Mouse (Mus musculus) forebrain, postnatal 0 days (tissue): ENCODE measurements around the gene Gpr108. TPM values are rescaled to one million over a fixed set of nuclear protein-coding genes. Genes with fewer than 3 reads are reported as not detected.

Source experiments
- ATAC-seq: fragments of 200-750 bp; cut with Nextera tagmentation; 2 replicates; pipeline ENCODE4 v1.8.0; 2017; ENCODE audit warnings: mild to moderate bottlenecking, moderate library complexity
- DNase-seq: peaks from one replicate; pipeline ENCODE4 v3.0.0-alpha.2; 2015
- H3K27ac ChIP-seq: fragments of 300-500 bp; sonication (generic); 2 replicates; pipeline ENCODE4 v1.5.1; 2014; ENCODE audit warnings: low read depth, mild to moderate bottlenecking, antibody characterized with exemption, low read length, moderate library complexity, mixed read lengths
- H3K27me3 ChIP-seq: fragments of 300-500 bp; sonication (generic); 2 replicates; pipeline ENCODE4 v1.6.1; 2014; ENCODE audit warnings: mild to moderate bottlenecking, low read length, mixed read lengths; ENCODE audit not compliant: insufficient read depth
- H3K36me3 ChIP-seq: fragments of 300-500 bp; sonication (generic); 2 replicates; pipeline ENCODE4 v1.6.1; 2014; ENCODE audit warnings: mild to moderate bottlenecking, moderate library complexity; ENCODE audit not compliant: insufficient read depth
- H3K4me1 ChIP-seq: fragments of 300-500 bp; sonication (generic); 2 replicates; pipeline ENCODE4 v1.6.1; 2014; ENCODE audit warnings: antibody characterized with exemption; ENCODE audit not compliant: insufficient read depth
- H3K4me2 ChIP-seq: fragments of 300-500 bp; sonication (generic); 2 replicates; pipeline ENCODE4 v1.6.1; 2014; ENCODE audit warnings: low read depth, mild to moderate bottlenecking, moderate library complexity
- H3K4me3 ChIP-seq: fragments of 300-500 bp; sonication (generic); 2 replicates; pipeline ENCODE4 v1.5.1; 2014; ENCODE audit warnings: low read depth, low read length, mixed read lengths
- H3K9ac ChIP-seq: fragments of 300-500 bp; sonication (generic); 2 replicates; pipeline ENCODE4 v1.6.1; 2014; ENCODE audit warnings: mild to moderate bottlenecking
- H3K9me3 ChIP-seq: fragments of 300-500 bp; sonication (generic); 2 replicates; pipeline ENCODE4 v1.6.1; 2016; ENCODE audit warnings: low read length
- CTCF ChIP-seq: sonication (generic); IDR thresholded peaks from 2 replicates; pipeline ENCODE4 v1.5.1; 2016; ENCODE audit warnings: antibody characterized with exemption, control low read depth, low read depth
- WGBS: fragments of 180-500 bp; shearing (Covaris S2); extraction: QIAGEN DNeasy Blood & Tissue Kit; methylation state at CpG from one replicate; pipeline ENCODE4 v1.1.7; 2014; 5-methylcytosine and 5-hydroxymethylcytosine counted together
- microRNA-seq, 2 experiments: library from miRNA; unstranded; fragments of <30 nt; microRNA quantifications; one replicate each; pipeline ENCODE4; 2016
- polyA plus RNA-seq: library from polyadenylated mRNA; unstranded; fragments of >200 nt; fragmentation: Nextera tagmentation; extraction: Ambion mirVana; gene quantifications from 2 replicates; pipeline ENCODE4 v1.2.1, GENCODE M21; 2015
- total RNA-seq: library from RNA; depleted of rRNA; stranded (reverse); fragments of >200 nt; gene quantifications from 2 replicates; pipeline ENCODE4 v1.2.3, GENCODE M21; 2014; rRNA removed

The Gpr108 gene
- total and polyA plus RNA-seq, 2 experiments from 2014 or later, result 17.5 to 18.6 TPM

- no peaks in the 10 kb centered on the region for H3K4me1 ChIP-seq
- no peaks in the 10 kb centered on the region for H3K27me3 ChIP-seq
- no peak within 1 kb of the TSS for H3K4me2 ChIP-seq
- no peak within 1 kb of the TSS for H3K9ac ChIP-seq
- no peak within 1 kb of the TSS for H3K27ac ChIP-seq
- H3K36me3 ChIP-seq, result no peaks in the 10 kb centered on the region
- H3K9me3 ChIP-seq, result no peaks in the 10 kb centered on the region
- TF ChIP-seq CTCF, result no peak
- 80% methylated on average over 11 of the region's 11 CpGs for WGBS
- DNase-seq, result no peak
- no peak within 1 kb of the TSS for H3K4me3 ChIP-seq
- no peak for ATAC-seq
Measured at GRCm38 (mm10) chr17:57194041-57194507, 54.2 kb downstream of the Gpr108 start, which contains the start of gene Tnfsf14. Tnfsf14 (minus strand) TSS chr17:57194177.

- ATAC-seq (no peak), DNase-seq (no peak)
- WGBS, result 89% methylated on average over 12 of the region's 12 CpGs
Measured at GRCm38 (mm10) chr17:57188510-57189192, 59.6 kb downstream of the Gpr108 start.

GRCm38 (mm10) chr17:57185641-57186040 is 62.6 kb downstream of the Gpr108 start:
- Histone ChIP-seq H3K27me3 (no peaks in the 10 kb centered on the region), H3K4me1 (no peaks in the 10 kb centered on the region), H3K4me2 (no peak overlapping the region), H3K9ac (no peak overlapping the region), H3K4me3 (no peak overlapping the region), H3K9me3 (no peaks in the 10 kb centered on the region), H3K27ac (no peak overlapping the region), H3K36me3 (no peaks in the 10 kb centered on the region)
- WGBS, result 77% methylated on average over 2 of the region's 2 CpGs
- DNase-seq, result no peak
- TF ChIP-seq CTCF, result no peak
- ATAC-seq, result no peak

More at GRCm38 (mm10) chr17:57188510-57189192, 59.6 kb downstream of the Gpr108 start:
- no peaks in the 10 kb centered on the region for H3K27me3 ChIP-seq
- H3K4me2 ChIP-seq, result no peak overlapping the region
- H3K4me3 ChIP-seq, result no peak overlapping the region
- H3K9me3 ChIP-seq, result no peaks in the 10 kb centered on the region
- H3K4me1 ChIP-seq, result no peaks in the 10 kb centered on the region
- H3K27ac ChIP-seq, result no peak overlapping the region
- no peaks in the 10 kb centered on the region for H3K36me3 ChIP-seq
- TF ChIP-seq CTCF, result no peak
- H3K9ac ChIP-seq, result no peak overlapping the region

Small RNA genes within 50 kb of the gene (microRNA-seq; reads per million reads assigned to microRNA genes)
- 0 reads per million in 2 experiments for gene Mir6978

Other genes with a start within 250 kb of the Gpr108 start
- gene Pspn, start 248.4 kb downstream of the Gpr108 start, total RNA-seq, result not detected in 2 replicates
- gene Pspn, start 248.4 kb downstream of the Gpr108 start, polyA plus RNA-seq, result not detected in 2 replicates
- gene Gtf2f1, start 237.2 kb downstream of the Gpr108 start, total RNA-seq, result 59.1 and 63.1 TPM in 2 replicates
- 76.8 and 83.0 TPM in 2 replicates for gene Gtf2f1, start 237.2 kb downstream of the Gpr108 start, polyA plus RNA-seq
- gene Gm17949, start 237.0 kb downstream of the Gpr108 start, total RNA-seq, result not detected in 2 replicates
- 0.28 and 0.34 TPM in 2 replicates for gene Gm17949, start 237.0 kb downstream of the Gpr108 start, polyA plus RNA-seq
- 49.5 and 65.5 TPM in 2 replicates for gene Khsrp, start 216.9 kb downstream of the Gpr108 start, total RNA-seq
- gene Khsrp, start 216.9 kb downstream of the Gpr108 start, polyA plus RNA-seq, result 22.6 and 27.0 TPM in 2 replicates
- gene Slc25a41, start 206.8 kb downstream of the Gpr108 start, total RNA-seq, result not detected in 2 replicates
- not detected in 2 replicates for gene Slc25a41, start 206.8 kb downstream of the Gpr108 start, polyA plus RNA-seq
- gene Crb3, start 189.3 kb downstream of the Gpr108 start, total RNA-seq, result 2.0 and 4.0 TPM in 2 replicates
- 2.4 and 3.5 TPM in 2 replicates for gene Crb3, start 189.3 kb downstream of the Gpr108 start, polyA plus RNA-seq
- gene Slc25a23, start 188.6 kb downstream of the Gpr108 start, total RNA-seq, result 75.7 and 101 TPM in 2 replicates
- 38.8 and 43.2 TPM in 2 replicates for gene Slc25a23, start 188.6 kb downstream of the Gpr108 start, polyA plus RNA-seq
- gene Dennd1c, start 169.9 kb downstream of the Gpr108 start, total RNA-seq, result 0.92 and 1.00 TPM in 2 replicates
- gene Dennd1c, start 169.9 kb downstream of the Gpr108 start, polyA plus RNA-seq, result 1.4 and 1.9 TPM in 2 replicates
- gene Tubb4a, start 160.7 kb downstream of the Gpr108 start, total RNA-seq, result 131 and 157 TPM in 2 replicates
- 453 and 500 TPM in 2 replicates for gene Tubb4a, start 160.7 kb downstream of the Gpr108 start, polyA plus RNA-seq
- 2.1 and 3.5 TPM in 2 replicates for gene Tnfsf9, start 143.1 kb downstream of the Gpr108 start, total RNA-seq
- 3.4 and 4.1 TPM in 2 replicates for gene Tnfsf9, start 143.1 kb downstream of the Gpr108 start, polyA plus RNA-seq
- 1.3 TPM in 1 of 2 replicates, not detected in the other for gene Cd70, start 98.7 kb downstream of the Gpr108 start, total RNA-seq
- 0.47 and 0.69 TPM in 2 replicates for gene Cd70, start 98.7 kb downstream of the Gpr108 start, polyA plus RNA-seq
- gene Tnfsf14, start 54.3 kb downstream of the Gpr108 start, total RNA-seq, result not detected in 2 replicates
- not detected in 2 replicates for gene Tnfsf14, start 54.3 kb downstream of the Gpr108 start, polyA plus RNA-seq
- gene C3, start 20.3 kb downstream of the Gpr108 start, total RNA-seq, result 1.3 and 1.4 TPM in 2 replicates
- 0.77 and 1.2 TPM in 2 replicates for gene C3, start 20.3 kb downstream of the Gpr108 start, polyA plus RNA-seq
- gene Trip10, start 1.0 kb upstream of the Gpr108 start, total RNA-seq, result 3.2 and 3.5 TPM in 2 replicates
- gene Trip10, start 1.0 kb upstream of the Gpr108 start, polyA plus RNA-seq, result 5.2 and 6.0 TPM in 2 replicates
- 2.2 and 2.5 TPM in 2 replicates for gene Vav1, start 30.7 kb upstream of the Gpr108 start, total RNA-seq
- gene Vav1, start 30.7 kb upstream of the Gpr108 start, polyA plus RNA-seq, result 1.6 and 1.8 TPM in 2 replicates
- 7.9 and 8.4 TPM in 2 replicates for gene Adgre1, start 110.2 kb upstream of the Gpr108 start, total RNA-seq
- gene Adgre1, start 110.2 kb upstream of the Gpr108 start, polyA plus RNA-seq, result 4.2 TPM in 2 replicates